Mouse (Mus musculus) C2C12 (cell line): ENCODE measurements around the gene Map3k3. TPM values are rescaled to one million over a fixed set of nuclear protein-coding genes. Genes with fewer than 3 reads are reported as not detected.

ENCODE experiments used
- H3K27me3 ChIP-seq: one replicate; pipeline ENCODE4 v1.6.1; 2011; ENCODE audit not compliant: control insufficient read depth, insufficient read depth, insufficient read length
- H3K36me3 ChIP-seq: one replicate; pipeline ENCODE4 v1.6.1; 2011; ENCODE audit not compliant: control insufficient read depth, insufficient read depth
- H3K4me3 ChIP-seq: one replicate; pipeline ENCODE4 v1.5.1; 2011; ENCODE audit warnings: mild to moderate bottlenecking, control low read depth; ENCODE audit not compliant: poor library complexity, insufficient read depth, severe bottlenecking
- H3K79me2 ChIP-seq: one replicate; pipeline ENCODE4 v1.6.1; 2011; ENCODE audit not compliant: control insufficient read depth, insufficient read depth
- H3K79me3 ChIP-seq: one replicate; pipeline ENCODE4 v1.6.1; 2011; ENCODE audit warnings: low read depth, control low read depth
- H3ac ChIP-seq: one replicate; pipeline ENCODE3; 2011; ENCODE audit warnings: low read depth; ENCODE audit not compliant: control insufficient read depth, insufficient read length
- CEBPB ChIP-seq: IDR thresholded peaks from one replicate; pipeline ENCODE4 v1.6.1; 2011; ENCODE audit warnings: low read depth, mild to moderate bottlenecking, control low read depth, moderate library complexity
- CTCF ChIP-seq: IDR thresholded peaks from one replicate; pipeline ENCODE4 v1.5.1; 2011; ENCODE audit not compliant: control insufficient read depth, insufficient read depth, insufficient read length
- FOSL1 ChIP-seq: IDR thresholded peaks from one replicate; pipeline ENCODE4 v1.8.0; 2011; ENCODE audit warnings: mild to moderate bottlenecking, low read length; ENCODE audit not compliant: poor library complexity, insufficient read depth, severe bottlenecking
- MAX ChIP-seq: IDR thresholded peaks from one replicate; pipeline ENCODE4 v1.6.1; 2011; ENCODE audit warnings: mild to moderate bottlenecking, control low read depth
- MYOD1 ChIP-seq: IDR thresholded peaks from one replicate; pipeline ENCODE4 v1.6.1; 2011; ENCODE audit warnings: low read depth; ENCODE audit not compliant: control insufficient read depth, insufficient read length
- MYOG ChIP-seq: IDR thresholded peaks from one replicate; pipeline ENCODE4 v1.6.1; 2011; ENCODE audit not compliant: control insufficient read depth, insufficient read length; ENCODE audit errors: extremely low read depth
- USF1 ChIP-seq: IDR thresholded peaks from one replicate; pipeline ENCODE4 v1.6.1; 2011; ENCODE audit warnings: low read depth, mild to moderate bottlenecking, control low read depth, moderate library complexity
- polyA plus RNA-seq: library from polyadenylated mRNA; unstranded; fragments of >200 nt; fragmentation: generic; extraction: Trizol; gene quantifications from one replicate; pipeline ENCODE4 v1.2.1, GENCODE M21; 2012; ENCODE audit warnings: missing spikeins

Gene Map3k3
- polyA plus RNA-seq, 1 experiment = 23.1 TPM

GRCm38 (mm10) chr11:106170807-106171206 lies 86.4 kb downstream of the Map3k3 start:
- Histone ChIP-seq H3K79me2 (no peaks in the 10 kb centered on the region), H3K36me3 (peaks cover 30% of the 10 kb centered on the region), H3K27me3 (no peaks in the 10 kb centered on the region), H3K4me3 (no peak overlapping the region), H3ac (no peak overlapping the region), H3K79me3 (no peaks in the 10 kb centered on the region)
- TF ChIP-seq MYOG = no peak
- TF ChIP-seq MYOD1 = no peak

GRCm38 (mm10) chr11:106173228-106173627 lies 88.8 kb downstream of the Map3k3 start:
- Histone ChIP-seq H3K36me3 (peaks cover 13% of the 10 kb centered on the region), H3K4me3 (no peak overlapping the region), H3K79me2 (no peaks in the 10 kb centered on the region), H3K27me3 (no peaks in the 10 kb centered on the region), H3ac (no peak overlapping the region), H3K79me3 (no peaks in the 10 kb centered on the region)
- TF ChIP-seq CTCF (no peak), MYOG (no peak), MAX (no peak), USF1 (no peak), CEBPB (no peak), FOSL1 (no peak), MYOD1 (no peak)

- Histone ChIP-seq H3K27me3 (no peaks in the 10 kb centered on the region), H3ac (no peak overlapping the region), H3K79me2 (no peaks in the 10 kb centered on the region), H3K4me3 (no peak overlapping the region), H3K79me3 (no peaks in the 10 kb centered on the region), H3K36me3 (peaks cover 11% of the 10 kb centered on the region)
- TF ChIP-seq CEBPB = no peak
- no peak for TF ChIP-seq CTCF
- no peak for TF ChIP-seq MAX
- TF ChIP-seq MYOG = no peak
- TF ChIP-seq USF1 = no peak
- no peak for TF ChIP-seq FOSL1
- no peak for TF ChIP-seq MYOD1
Measured at GRCm38 (mm10) chr11:106174372-106174771, 90.0 kb downstream of the Map3k3 start.

DNA sequence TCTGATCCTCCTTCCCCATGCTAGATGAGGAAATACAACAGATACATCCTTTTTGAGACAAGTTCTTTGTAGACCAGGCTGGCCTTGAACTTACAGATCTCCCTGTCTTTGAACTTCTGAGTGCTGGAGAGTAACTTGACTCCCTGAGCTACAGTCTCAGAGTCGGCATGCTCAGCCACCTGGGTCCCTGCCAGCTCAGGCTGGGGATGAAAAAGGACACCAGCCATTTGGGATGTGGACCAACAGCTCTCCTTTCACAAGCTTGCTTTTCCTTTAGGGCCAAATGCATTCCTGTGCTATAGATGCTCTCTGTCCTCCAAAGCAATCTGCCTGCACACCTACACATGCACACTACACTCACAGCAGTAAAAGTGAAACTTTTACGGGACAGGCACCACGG lies 90.7 kb downstream of the Map3k3 start:
- H3K79me2 ChIP-seq = no peaks in the 10 kb centered on the region
- H3ac ChIP-seq = no peak overlapping the region
- no peak overlapping the region for H3K4me3 ChIP-seq
- TF ChIP-seq MAX (no peak), FOSL1 (no peak), MYOG (no peak), USF1 (no peak), CEBPB (no peak), CTCF (no peak), MYOD1 (no peak)
- H3K79me3 ChIP-seq = no peaks in the 10 kb centered on the region
- H3K36me3 ChIP-seq = peaks cover 8% of the 10 kb centered on the region
- no peaks in the 10 kb centered on the region for H3K27me3 ChIP-seq

- H3K79me3 ChIP-seq = no peaks in the 10 kb centered on the region
- H3K27me3 ChIP-seq = no peaks in the 10 kb centered on the region
- no peak overlapping the region for H3ac ChIP-seq
- no peaks in the 10 kb centered on the region for H3K79me2 ChIP-seq
- no peaks in the 10 kb centered on the region for H3K36me3 ChIP-seq
- TF ChIP-seq MAX (no peak), MYOG (no peak), MYOD1 (no peak), CTCF (no peak), FOSL1 (no peak), CEBPB (no peak), USF1 (no peak)
- H3K4me3 ChIP-seq = no peak overlapping the region
Measured at GRCm38 (mm10) chr11:106176372-106176771, 92.0 kb downstream of the Map3k3 start.

DNA sequence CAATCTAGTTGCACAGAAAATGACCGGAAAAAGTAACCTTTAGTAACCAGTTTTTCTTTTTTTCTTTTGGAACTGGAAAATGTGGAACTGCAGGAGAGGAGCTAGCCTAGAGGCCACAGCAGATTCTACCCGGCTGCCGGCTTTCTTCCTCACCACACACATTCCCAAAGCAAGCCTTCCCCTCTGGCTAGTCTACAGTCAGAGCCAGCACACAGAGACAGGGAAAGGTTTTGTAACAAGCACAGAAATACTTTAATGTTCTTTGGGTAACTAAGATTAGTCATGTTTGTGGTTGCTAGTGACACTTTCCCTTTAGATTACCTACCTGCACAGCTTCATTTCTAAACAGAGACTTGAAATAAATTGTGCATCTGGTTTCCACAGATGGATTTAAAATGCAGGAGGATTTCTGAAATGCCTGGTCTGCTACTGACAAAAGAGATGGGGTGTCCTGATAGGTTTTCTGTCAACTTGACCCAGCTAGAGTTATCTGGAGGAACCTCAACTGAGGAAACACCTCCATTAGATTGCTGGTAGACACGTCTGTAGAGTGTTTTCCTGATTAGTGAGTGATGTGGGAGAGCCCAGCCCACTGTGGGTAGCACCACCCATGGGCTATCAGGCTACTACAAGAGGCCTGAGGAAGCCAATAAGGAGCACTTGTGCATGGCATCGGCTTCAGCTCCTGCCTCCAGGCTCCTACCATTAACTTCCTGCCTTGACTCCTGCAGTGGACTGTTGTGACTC lies 93.8 kb downstream of the Map3k3 start:
- Histone ChIP-seq H3ac (no peak overlapping the region), H3K36me3 (no peaks in the 10 kb centered on the region)

More for the DNA sequence above, 93.8 kb downstream of the Map3k3 start:
- TF ChIP-seq CEBPB (no peak), MYOG (no peak), CTCF (no peak), MYOD1 (no peak), MAX (no peak), FOSL1 (no peak), USF1 (no peak)
- no peaks in the 10 kb centered on the region for H3K79me2 ChIP-seq
- no peaks in the 10 kb centered on the region for H3K79me3 ChIP-seq
- H3K27me3 ChIP-seq = no peaks in the 10 kb centered on the region
- H3K4me3 ChIP-seq = no peak overlapping the region
